Mouse (Mus musculus) embryonic facial prominence, embryonic 10.5 days (tissue): ENCODE measurements around the gene Hacl1. TPM values are rescaled to one million over a fixed set of nuclear protein-coding genes. Genes with fewer than 3 reads are reported as not detected.

Source experiments
- DNase-seq: peaks from one replicate; pipeline ENCODE4 v3.0.0-alpha.2; 2017; ENCODE audit warnings: low spot score
- H3K27ac ChIP-seq: fragments of 300-500 bp; sonication (generic); replicated peaks from 2 replicates; pipeline ENCODE4 v1.5.1; 2016; ENCODE audit warnings: mild to moderate bottlenecking
- H3K27me3 ChIP-seq: fragments of 300-500 bp; sonication (generic); replicated peaks from 2 replicates; pipeline ENCODE4 v1.6.1; 2016; ENCODE audit warnings: low read depth, mild to moderate bottlenecking; ENCODE audit not compliant: poor library complexity, severe bottlenecking
- H3K36me3 ChIP-seq: fragments of 300-500 bp; sonication (generic); replicated peaks from 2 replicates; pipeline ENCODE4 v1.6.1; 2016; ENCODE audit warnings: mild to moderate bottlenecking, moderate library complexity
- H3K4me1 ChIP-seq: fragments of 300-500 bp; sonication (generic); 2 replicates; pipeline ENCODE4 v1.6.1; 2016
- H3K4me3 ChIP-seq: fragments of 300-500 bp; sonication (generic); 2 replicates; pipeline ENCODE4 v1.5.1; 2016; ENCODE audit warnings: mild to moderate bottlenecking, moderate library complexity
- H3K9me3 ChIP-seq: fragments of 300-500 bp; sonication (generic); 2 replicates; pipeline ENCODE4 v1.6.1; 2016; ENCODE audit warnings: mild to moderate bottlenecking
- WGBS: fragments of 180-500 bp; shearing (Covaris S2); methylation state at CpG from one replicate; pipeline ENCODE4 v1.1.7; 2016; 5-methylcytosine and 5-hydroxymethylcytosine counted together
- polyA plus RNA-seq: library from polyadenylated mRNA; unstranded; fragments of >200 nt; fragmentation: Nextera tagmentation; extraction: Ambion mirVana; gene quantifications from 2 replicates; pipeline ENCODE4 v1.2.1, GENCODE M21; 2016

Gene Hacl1
- polyA plus RNA-seq, 1 experiment from 2014 or later, result 7.8 TPM

- DNase-seq, result no peak
- 91% methylated on average over 7 of the region's 7 CpGs for WGBS
- H3K9me3 ChIP-seq, result peaks cover 3% of the 10 kb centered on the region; the same call in 1 of the 2 replicates
- H3K27me3 ChIP-seq, result no peaks in the 10 kb centered on the region
- peaks cover 10% of the 10 kb centered on the region for H3K4me1 ChIP-seq
- no peaks in the 10 kb centered on the region for H3K36me3 ChIP-seq
- H3K4me3 ChIP-seq, result no peak overlapping the region
- no peak overlapping the region for H3K27ac ChIP-seq
Measured at GRCm38 (mm10) chr14:31645920-31646319, 4.8 kb upstream of the Hacl1 start.

GRCm38 (mm10) chr14:31644931-31645547 lies 4.0 kb upstream of the Hacl1 start:
- no peaks in the 10 kb centered on the region for H3K27me3 ChIP-seq
- H3K36me3 ChIP-seq, result no peaks in the 10 kb centered on the region
- H3K9me3 ChIP-seq, result no peaks in the 10 kb centered on the region
- peaks cover 14% of the 10 kb centered on the region for H3K4me1 ChIP-seq
- WGBS, result 64% methylated on average over 3 of the region's 3 CpGs
- H3K27ac ChIP-seq, result no peak overlapping the region
- H3K4me3 ChIP-seq, result no peak overlapping the region
- no peak for DNase-seq

- H3K4me3 ChIP-seq, result no peak overlapping the region
- WGBS, result 93% methylated on average over 5 of the region's 5 CpGs
- no peak for DNase-seq
- H3K27me3 ChIP-seq, result no peaks in the 10 kb centered on the region
- H3K4me1 ChIP-seq, result peaks cover 17% of the 10 kb centered on the region
- no peaks in the 10 kb centered on the region for H3K9me3 ChIP-seq
- no peak overlapping the region for H3K27ac ChIP-seq
- no peaks in the 10 kb centered on the region for H3K36me3 ChIP-seq
Measured at GRCm38 (mm10) chr14:31644183-31644830, 3.2 kb upstream of the Hacl1 start.

- no peaks in the 10 kb centered on the region for H3K9me3 ChIP-seq
- 77% methylated on average over 9 of the region's 9 CpGs for WGBS
- no peaks in the 10 kb centered on the region for H3K36me3 ChIP-seq
- DNase-seq, result no peak
- H3K27me3 ChIP-seq, result no peaks in the 10 kb centered on the region
- H3K4me1 ChIP-seq, result peaks cover 17% of the 10 kb centered on the region
- peak overlapping the region; percentile 90 for H3K27ac ChIP-seq
- H3K4me3 ChIP-seq, result peak overlapping the region; percentile 77
Measured at GRCm38 (mm10) chr14:31641506-31642155, 545 bp upstream of the Hacl1 start.

GRCm38 (mm10) chr14:31640346-31640889 lies 668 bp downstream of the Hacl1 start, which contains the start of gene Gm49387:
Gene Gm49387, minus strand, starts transcription at chr14:31640878.
- Histone ChIP-seq H3K4me3 (peak within 1 kb of the TSS; percentile 77), H3K36me3 (no peaks in the 10 kb centered on the region), H3K27ac (peak within 1 kb of the TSS; percentile 90), H3K27me3 (no peaks in the 10 kb centered on the region), H3K9me3 (no peaks in the 10 kb centered on the region), H3K4me1 (peaks cover 17% of the 10 kb centered on the region)
- no peak for DNase-seq
- WGBS, result 5% methylated on average over 26 of the region's 26 CpGs

GRCm38 (mm10) chr14:31630677-31631076 lies 10.4 kb downstream of the Hacl1 start:
- Histone ChIP-seq H3K4me3 (no peak overlapping the region), H3K9me3 (no peaks in the 10 kb centered on the region), H3K27me3 (no peaks in the 10 kb centered on the region), H3K27ac (no peak overlapping the region), H3K36me3 (no peaks in the 10 kb centered on the region), H3K4me1 (no peaks in the 10 kb centered on the region)
- DNase-seq, result no peak
- 71% methylated on average over 7 of the region's 7 CpGs for WGBS

- Histone ChIP-seq H3K27me3 (no peaks in the 10 kb centered on the region), H3K4me1 (no peaks in the 10 kb centered on the region), H3K9me3 (no peaks in the 10 kb centered on the region), H3K36me3 (no peaks in the 10 kb centered on the region), H3K4me3 (no peak overlapping the region), H3K27ac (no peak overlapping the region)
- no peak for DNase-seq
- 87% methylated on average over 12 of the region's 12 CpGs for WGBS
Measured at GRCm38 (mm10) chr14:31622748-31623147, 18.3 kb downstream of the Hacl1 start.

- no peaks in the 10 kb centered on the region for H3K9me3 ChIP-seq
- H3K4me3 ChIP-seq, result no peak overlapping the region
- no peaks in the 10 kb centered on the region for H3K27me3 ChIP-seq
- H3K36me3 ChIP-seq, result no peaks in the 10 kb centered on the region
- H3K4me1 ChIP-seq, result no peaks in the 10 kb centered on the region
- 81% methylated on average over 9 of the region's 9 CpGs for WGBS
- no peak for DNase-seq
- no peak overlapping the region for H3K27ac ChIP-seq
Measured at GRCm38 (mm10) chr14:31620591-31621223, 20.4 kb downstream of the Hacl1 start.

- H3K27me3 ChIP-seq, result no peaks in the 10 kb centered on the region
- WGBS, result 93% methylated on average over 3 of the region's 3 CpGs
- no peak for DNase-seq
- no peaks in the 10 kb centered on the region for H3K36me3 ChIP-seq
- H3K9me3 ChIP-seq, result no peaks in the 10 kb centered on the region
- no peak overlapping the region for H3K27ac ChIP-seq
- H3K4me3 ChIP-seq, result no peak overlapping the region
- H3K4me1 ChIP-seq, result no peaks in the 10 kb centered on the region
Measured at GRCm38 (mm10) chr14:31617997-31618396, 23.1 kb downstream of the Hacl1 start.

GRCm38 (mm10) chr14:31617204-31617603 lies 23.9 kb downstream of the Hacl1 start:
- Histone ChIP-seq H3K27ac (no peak overlapping the region), H3K27me3 (no peaks in the 10 kb centered on the region), H3K36me3 (no peaks in the 10 kb centered on the region), H3K4me3 (no peak overlapping the region), H3K9me3 (no peaks in the 10 kb centered on the region), H3K4me1 (no peaks in the 10 kb centered on the region)
- DNase-seq, result no peak
- 87% methylated on average over 9 of the region's 9 CpGs for WGBS

- Histone ChIP-seq H3K36me3 (no peaks in the 10 kb centered on the region), H3K9me3 (no peaks in the 10 kb centered on the region), H3K27ac (no peak overlapping the region), H3K4me3 (no peak overlapping the region), H3K4me1 (no peaks in the 10 kb centered on the region), H3K27me3 (no peaks in the 10 kb centered on the region)
- WGBS, result 87% methylated on average over 5 of the region's 5 CpGs
- no peak for DNase-seq
Measured at GRCm38 (mm10) chr14:31613671-31614070, 27.4 kb downstream of the Hacl1 start.

GRCm38 (mm10) chr14:31611986-31612385 lies 29.1 kb downstream of the Hacl1 start:
- H3K36me3 ChIP-seq, result no peaks in the 10 kb centered on the region
- 67% methylated on average over 4 of the region's 4 CpGs for whole genome bisulfite sequencing
- no peak for DNase-seq
- H3K27ac ChIP-seq, result no peak overlapping the region
- no peak overlapping the region for H3K4me3 ChIP-seq
- no peaks in the 10 kb centered on the region for H3K4me1 ChIP-seq
- H3K9me3 ChIP-seq, result no peaks in the 10 kb centered on the region
- no peaks in the 10 kb centered on the region for H3K27me3 ChIP-seq
